Mouse (Mus musculus): ENCODE data around the gene Ccdc120. TPM values are rescaled to one million over a fixed set of nuclear protein-coding genes. Genes with fewer than 3 reads are reported as not detected.

The Ccdc120 gene
- polyA plus RNA-seq (2014; fragmentation: Nextera tagmentation; extraction: Ambion mirVana): 4.7 and 5.9 TPM in 2 replicates

- 9% methylated on average over 53 of the region's 56 CpGs for WGBS
- H3K36me3 ChIP-seq (ENCODE audit: control insufficient read depth, insufficient read depth, low read length): no peaks in the 10 kb centered on the region
- H3K9me3 ChIP-seq (ENCODE audit: control insufficient read depth, low read length): no peaks in the 10 kb centered on the region
- H3K27me3 ChIP-seq (ENCODE audit: control insufficient read depth, insufficient read depth, low read length): no peaks in the 10 kb centered on the region
- H3K9ac ChIP-seq (ENCODE audit: low read length): peak within 1 kb of the TSS; percentile 74
- no peaks in the 10 kb centered on the region for H3K4me1 ChIP-seq (ENCODE audit: control insufficient read depth in 2 of 2, insufficient read depth in 2 of 2, low read length in 2 of 2)
- no peak within 1 kb of the TSS for H3K27ac ChIP-seq (replicated peaks in 1 of 2; ENCODE audit: control insufficient read depth in 1 of 2, insufficient read depth in 1 of 2, low read depth in 2 of 2, low read length in 2 of 2)
- peak; percentile 61 for ATAC-seq (ENCODE audit: insufficient number of reproducible peaks, insufficient read depth, low FRiP score, low read depth)
- peak within 1 kb of the TSS; percentile 64 for H3K4me2 ChIP-seq (ENCODE audit: low read length)
- H3K4me3 ChIP-seq (ENCODE audit: control insufficient read depth in 1 of 2, insufficient read depth in 1 of 2, low read depth in 1 of 2, low read length in 2 of 2): peak within 1 kb of the TSS; percentile 61 to 83
These were observed at the start of gene Ccdc120 for GRCm38 (mm10) chrX:7750432-7751116. Ccdc120 (minus strand) TSS chrX:7750905.

- Histone ChIP-seq H3K9ac (ENCODE audit: low read length) (no peak overlapping the region), H3K4me2 (ENCODE audit: low read length) (no peak overlapping the region), H3K36me3 (ENCODE audit: control insufficient read depth, insufficient read depth, low read length) (peaks cover 33% of the 10 kb centered on the region), H3K27ac (replicated peaks in 1 of 2; ENCODE audit: control insufficient read depth in 1 of 2, insufficient read depth in 1 of 2, low read depth in 2 of 2, low read length in 2 of 2) (no peak overlapping the region), H3K9me3 (ENCODE audit: control insufficient read depth, low read length) (no peaks in the 10 kb centered on the region), H3K4me1 (ENCODE audit: control insufficient read depth in 2 of 2, insufficient read depth in 2 of 2, low read length in 2 of 2) (no peaks in the 10 kb centered on the region), H3K27me3 (ENCODE audit: control insufficient read depth, insufficient read depth, low read length) (no peaks in the 10 kb centered on the region), H3K4me3 (ENCODE audit: control insufficient read depth in 1 of 2, insufficient read depth in 1 of 2, low read depth in 1 of 2, low read length in 2 of 2) (no peak overlapping the region)
- WGBS: 77% methylated on average over 3 of the region's 3 CpGs
- no peak for ATAC-seq (ENCODE audit: insufficient number of reproducible peaks, insufficient read depth, low FRiP score, low read depth)
These were observed 46.6 kb upstream of the Ccdc120 start for GRCm38 (mm10) chrX:7797327-7797726.

- Histone ChIP-seq H3K9ac (ENCODE audit: low read length) (no peak overlapping the region), H3K9me3 (ENCODE audit: control insufficient read depth, low read length) (no peaks in the 10 kb centered on the region), H3K4me1 (ENCODE audit: control insufficient read depth in 2 of 2, insufficient read depth in 2 of 2, low read length in 2 of 2) (no peaks in the 10 kb centered on the region; a peak in 1 of 4 replicates), H3K4me3 (ENCODE audit: control insufficient read depth in 1 of 2, insufficient read depth in 1 of 2, low read depth in 1 of 2, low read length in 2 of 2) (no peak overlapping the region), H3K36me3 (ENCODE audit: control insufficient read depth, insufficient read depth, low read length) (peaks cover 21% of the 10 kb centered on the region), H3K27me3 (ENCODE audit: control insufficient read depth, insufficient read depth, low read length) (no peaks in the 10 kb centered on the region), H3K4me2 (ENCODE audit: low read length) (no peak overlapping the region), H3K27ac (replicated peaks in 1 of 2; ENCODE audit: control insufficient read depth in 1 of 2, insufficient read depth in 1 of 2, low read depth in 2 of 2, low read length in 2 of 2) (no peak overlapping the region)
- no peak for ATAC-seq (ENCODE audit: insufficient number of reproducible peaks, insufficient read depth, low FRiP score, low read depth)
- 19% methylated on average over 7 of the region's 7 CpGs for WGBS
These were observed 44.3 kb upstream of the Ccdc120 start for GRCm38 (mm10) chrX:7795016-7795415.

- Histone ChIP-seq H3K27ac (replicated peaks in 1 of 2; ENCODE audit: control insufficient read depth in 1 of 2, insufficient read depth in 1 of 2, low read depth in 2 of 2, low read length in 2 of 2) (no peak overlapping the region), H3K4me1 (ENCODE audit: control insufficient read depth in 2 of 2, insufficient read depth in 2 of 2, low read length in 2 of 2) (no peaks in the 10 kb centered on the region; a peak in 1 of 4 replicates), H3K4me3 (ENCODE audit: control insufficient read depth in 1 of 2, insufficient read depth in 1 of 2, low read depth in 1 of 2, low read length in 2 of 2) (no peak overlapping the region), H3K9ac (ENCODE audit: low read length) (no peak overlapping the region), H3K36me3 (ENCODE audit: control insufficient read depth, insufficient read depth, low read length) (0 out of 2 replicates have a peak, but pooled peaks cover 10% of the 10 kb centered on the region), H3K4me2 (ENCODE audit: low read length) (no peak overlapping the region), H3K27me3 (ENCODE audit: control insufficient read depth, insufficient read depth, low read length) (no peaks in the 10 kb centered on the region), H3K9me3 (ENCODE audit: control insufficient read depth, low read length) (no peaks in the 10 kb centered on the region)
- ATAC-seq (ENCODE audit: insufficient number of reproducible peaks, insufficient read depth, low FRiP score, low read depth): no peak
- 40% methylated on average over 3 of the region's 3 CpGs for WGBS
These were observed 42.7 kb upstream of the Ccdc120 start for GRCm38 (mm10) chrX:7793361-7793760.

- 22% methylated on average over 5 of the region's 5 CpGs for WGBS
- Histone ChIP-seq H3K36me3 (ENCODE audit: control insufficient read depth, insufficient read depth, low read length) (0 out of 2 replicates have a peak, but pooled peaks cover 5% of the 10 kb centered on the region), H3K4me1 (ENCODE audit: control insufficient read depth in 2 of 2, insufficient read depth in 2 of 2, low read length in 2 of 2) (no peaks in the 10 kb centered on the region; a peak in 1 of 4 replicates), H3K9ac (ENCODE audit: low read length) (peak overlapping the region; percentile 69), H3K4me2 (ENCODE audit: low read length) (peak overlapping the region; percentile 64), H3K27me3 (ENCODE audit: control insufficient read depth, insufficient read depth, low read length) (no peaks in the 10 kb centered on the region), H3K4me3 (ENCODE audit: control insufficient read depth in 1 of 2, insufficient read depth in 1 of 2, low read depth in 1 of 2, low read length in 2 of 2) (peak overlapping the region; percentile 55 to 70), H3K27ac (replicated peaks in 1 of 2; ENCODE audit: control insufficient read depth in 1 of 2, insufficient read depth in 1 of 2, low read depth in 2 of 2, low read length in 2 of 2) (no peak overlapping the region), H3K9me3 (ENCODE audit: control insufficient read depth, low read length) (no peaks in the 10 kb centered on the region)
- no peak for ATAC-seq (ENCODE audit: insufficient number of reproducible peaks, insufficient read depth, low FRiP score, low read depth)
These were observed 39.6 kb upstream of the Ccdc120 start for GRCm38 (mm10) chrX:7790309-7790708.

- ATAC-seq (ENCODE audit: insufficient number of reproducible peaks, insufficient read depth, low FRiP score, low read depth): peak; percentile 61
- peak within 1 kb of the TSS; percentile 69 for H3K9ac ChIP-seq (ENCODE audit: low read length)
- 15% methylated on average over 24 of the region's 24 CpGs for WGBS
- 0 out of 2 replicates have a peak, but pooled peaks cover 5% of the 10 kb centered on the region for H3K36me3 ChIP-seq (ENCODE audit: control insufficient read depth, insufficient read depth, low read length)
- peak within 1 kb of the TSS; percentile 64 for H3K4me2 ChIP-seq (ENCODE audit: low read length)
- H3K4me1 ChIP-seq (ENCODE audit: control insufficient read depth in 2 of 2, insufficient read depth in 2 of 2, low read length in 2 of 2): no peaks in the 10 kb centered on the region; a peak in 1 of 4 replicates
- H3K27ac ChIP-seq (replicated peaks in 1 of 2; ENCODE audit: control insufficient read depth in 1 of 2, insufficient read depth in 1 of 2, low read depth in 2 of 2, low read length in 2 of 2): no peak within 1 kb of the TSS
- H3K9me3 ChIP-seq (ENCODE audit: control insufficient read depth, low read length): no peaks in the 10 kb centered on the region
- H3K4me3 ChIP-seq (ENCODE audit: control insufficient read depth in 1 of 2, insufficient read depth in 1 of 2, low read depth in 1 of 2, low read length in 2 of 2): peak within 1 kb of the TSS; percentile 55 to 70
- H3K27me3 ChIP-seq (ENCODE audit: control insufficient read depth, insufficient read depth, low read length): no peaks in the 10 kb centered on the region
These were observed 38.9 kb upstream of the Ccdc120 start, which contains the start of gene Gripap1 for GRCm38 (mm10) chrX:7789542-7790136. Gripap1 (plus strand) TSS chrX:7789765.

- Histone ChIP-seq H3K9me3 (ENCODE audit: control insufficient read depth, low read length) (no peaks in the 10 kb centered on the region), H3K4me3 (ENCODE audit: control insufficient read depth in 1 of 2, insufficient read depth in 1 of 2, low read depth in 1 of 2, low read length in 2 of 2) (no peak overlapping the region), H3K4me1 (ENCODE audit: control insufficient read depth in 2 of 2, insufficient read depth in 2 of 2, low read length in 2 of 2) (no peaks in the 10 kb centered on the region), H3K27ac (replicated peaks in 1 of 2; ENCODE audit: control insufficient read depth in 1 of 2, insufficient read depth in 1 of 2, low read depth in 2 of 2, low read length in 2 of 2) (no peak overlapping the region), H3K27me3 (ENCODE audit: control insufficient read depth, insufficient read depth, low read length) (no peaks in the 10 kb centered on the region), H3K9ac (ENCODE audit: low read length) (no peak overlapping the region), H3K36me3 (ENCODE audit: control insufficient read depth, insufficient read depth, low read length) (no peaks in the 10 kb centered on the region), H3K4me2 (ENCODE audit: low read length) (no peak overlapping the region)
- ATAC-seq (ENCODE audit: insufficient number of reproducible peaks, insufficient read depth, low FRiP score, low read depth): no peak
- 69% methylated on average over 4 of the region's 4 CpGs for WGBS
These were observed 31.9 kb upstream of the Ccdc120 start for GRCm38 (mm10) chrX:7782603-7783092.
